Mouse (Mus musculus) MN1 (cell line): ENCODE results near the gene Ripor1.

ENCODE experiments used
- DNase-seq: peaks from one replicate; pipeline ENCODE4 v3.0.0-alpha.2; 2016; ENCODE audit warnings: low spot score

Gene Ripor1

GRCm38 (mm10) chr8:105629337-105629736, 24.3 kb downstream of the Ripor1 start:
- DNase-seq, result no peak

GRCm38 (mm10) chr8:105634771-105635458, 29.9 kb downstream of the Ripor1 start:
- no peak for DNase-seq

DNA sequence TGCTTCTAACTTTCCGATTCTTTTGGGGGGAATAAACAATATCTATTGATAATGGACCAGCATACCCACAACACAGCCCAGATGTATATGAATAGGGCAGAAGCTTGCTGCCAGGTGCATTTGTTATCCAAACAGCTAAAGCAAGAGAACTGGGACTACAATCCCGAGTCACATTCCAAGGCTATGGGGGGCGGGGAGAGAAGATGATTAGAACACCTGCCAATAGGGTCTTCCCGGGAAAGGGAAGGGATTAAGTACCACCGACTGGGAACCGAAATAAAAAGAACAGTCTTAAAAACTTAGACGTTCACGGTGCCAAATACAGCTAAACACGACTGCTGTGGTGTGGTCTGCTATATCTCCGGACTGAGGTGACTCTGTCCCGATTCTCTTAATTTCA, 30.4 kb downstream of the Ripor1 start:
- no peak for DNase-seq

DNA sequence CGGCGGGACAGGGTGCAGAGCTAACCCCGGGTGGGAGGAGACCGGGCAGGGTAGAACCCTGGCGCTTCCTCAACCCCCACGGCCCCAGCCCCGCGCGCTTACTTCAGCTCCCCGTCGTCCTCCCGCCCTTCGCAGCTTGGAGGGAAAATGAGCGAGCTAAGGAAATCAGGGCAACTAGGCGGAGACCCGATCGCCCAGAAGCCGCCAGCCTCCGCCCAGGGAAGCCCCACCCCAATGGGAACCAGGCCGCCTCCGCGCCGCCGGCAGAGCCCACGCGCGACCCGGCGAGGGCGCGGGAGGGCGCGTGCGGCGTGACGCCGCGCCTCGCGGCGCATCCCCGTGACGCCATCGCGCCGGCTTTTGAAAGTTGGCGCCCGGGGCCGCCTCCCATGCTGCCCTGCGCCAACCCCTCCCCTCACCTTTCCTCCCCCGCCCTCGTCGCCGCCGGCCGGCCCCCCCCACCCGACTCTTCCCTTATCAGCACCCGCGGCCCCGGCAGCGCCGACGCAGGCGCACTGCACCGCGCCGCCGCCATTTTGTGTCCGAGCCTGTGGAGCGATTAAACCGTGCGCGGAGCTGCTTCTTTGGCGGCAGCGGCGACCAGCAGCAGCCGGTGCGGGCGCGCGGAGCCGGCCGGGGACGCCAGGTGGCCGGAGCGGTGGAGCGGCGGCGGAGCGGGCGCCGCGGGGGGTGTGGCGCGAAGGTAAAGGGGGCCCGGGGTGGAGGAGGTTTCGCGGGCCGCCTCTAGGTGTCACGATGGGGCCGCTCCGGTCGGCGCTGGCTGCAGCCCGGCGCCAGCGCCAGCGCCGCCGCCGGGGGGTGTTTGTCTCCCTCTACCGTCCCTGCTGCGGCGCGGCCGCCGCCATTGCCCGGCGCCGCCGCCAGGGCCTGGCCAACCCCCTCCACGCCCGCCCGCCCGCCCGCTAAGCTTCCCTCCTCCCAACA, 31.2 kb downstream of the Ripor1 start, which contains the start of gene Ctcf:
Gene Ctcf, plus strand, starts transcription at position 551 of the 945 bp plus-strand sequence.
- peak; percentile 94 for DNase-seq

DNA sequence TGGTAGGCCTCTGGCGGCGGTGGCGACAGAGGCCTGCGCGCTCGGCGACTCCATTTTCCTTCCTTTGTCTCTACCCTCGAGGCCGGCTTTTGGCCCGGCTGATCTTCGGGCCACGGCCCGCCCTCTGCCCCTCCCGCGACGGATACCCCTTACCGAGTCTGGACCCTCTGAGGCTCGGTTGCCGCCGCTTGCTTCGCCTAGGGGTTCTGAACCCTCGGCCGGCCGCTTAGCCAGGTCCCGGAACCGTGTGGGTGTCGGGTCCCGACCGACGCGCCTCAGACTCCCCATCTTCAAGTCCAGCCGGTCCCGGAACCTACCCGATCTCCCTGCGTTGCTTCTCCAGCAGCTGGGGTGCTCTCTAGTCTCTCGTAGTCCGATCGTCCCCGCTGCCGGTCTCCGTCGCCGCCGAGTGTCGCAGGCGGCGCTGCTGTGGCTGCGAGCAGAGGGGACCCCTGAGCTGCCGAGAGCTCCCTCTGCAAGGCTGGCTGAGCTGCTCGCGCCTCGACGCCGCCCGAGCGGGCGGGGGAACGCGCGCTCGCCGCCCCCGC, 32.0 kb downstream of the Ripor1 start, which contains the start of gene Agrp:
Gene Agrp, minus strand, starts transcription at position 431 of the 548 bp plus-strand sequence.
- DNase-seq, result peak; percentile 64

DNA sequence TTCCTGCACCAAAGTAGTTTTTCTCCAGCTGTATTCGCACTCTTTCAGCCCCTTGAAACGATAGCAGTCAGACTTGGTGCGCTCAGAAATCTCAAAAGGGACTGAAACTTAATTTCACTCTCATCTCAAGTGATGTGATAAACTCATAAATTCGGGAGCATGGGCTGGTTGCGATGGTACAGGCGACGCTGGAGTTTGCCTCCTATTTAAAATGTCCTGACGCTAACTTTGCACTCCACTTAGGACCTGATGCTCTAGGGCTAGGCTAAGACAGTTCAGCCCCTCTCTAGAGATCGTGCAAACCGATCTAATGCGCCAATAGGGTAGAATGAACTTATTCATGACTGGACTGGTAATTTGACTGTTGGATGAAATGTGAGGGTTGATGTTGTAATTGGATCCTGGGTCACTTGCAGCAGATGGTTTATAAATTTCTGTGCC, 32.6 kb downstream of the Ripor1 start:
- peak; percentile 61 for DNase-seq

DNA sequence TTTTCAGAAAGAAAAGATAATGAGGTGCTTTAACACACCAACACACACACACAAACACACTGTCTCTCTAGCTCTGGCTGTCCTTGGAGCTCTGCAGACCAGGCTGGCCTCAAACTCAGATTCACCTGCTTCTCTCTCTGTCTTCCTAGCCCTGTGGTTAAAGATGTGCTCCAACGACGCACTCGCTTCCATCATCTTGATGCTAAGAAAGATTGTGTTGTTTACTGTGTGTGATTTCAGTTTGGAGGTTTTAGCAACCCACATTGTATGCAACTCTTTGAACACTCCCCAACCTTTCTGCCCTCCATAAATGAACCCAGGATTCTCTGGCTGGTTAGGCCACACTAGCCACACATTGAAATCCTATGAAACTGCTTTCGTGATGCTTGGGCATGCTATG, 33.5 kb downstream of the Ripor1 start:
- DNase-seq, result no peak

- peak; percentile 38 for DNase-seq
Measured at GRCm38 (mm10) chr8:105639835-105640234, 34.8 kb downstream of the Ripor1 start.

DNA sequence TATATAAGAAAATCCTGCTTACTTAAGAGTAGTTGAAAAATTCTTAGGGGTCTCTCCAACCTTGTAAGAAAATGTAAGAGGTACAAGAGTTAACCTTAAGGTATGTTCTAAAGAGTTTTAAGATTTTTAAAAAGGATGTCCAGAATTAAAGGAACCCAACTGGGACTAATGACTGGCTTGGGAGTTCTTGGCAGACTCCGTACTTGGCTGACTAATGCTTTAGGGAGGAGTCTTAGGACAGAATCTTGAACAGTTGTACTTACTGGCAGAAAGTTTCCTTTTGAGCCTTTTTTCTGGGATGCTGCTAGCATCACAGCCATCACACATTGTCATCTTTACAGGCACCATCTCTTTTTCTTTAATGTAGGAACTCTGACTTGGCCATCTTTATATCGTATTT, 35.5 kb downstream of the Ripor1 start:
- DNase-seq, result no peak

- DNase-seq, result no peak
Measured at GRCm38 (mm10) chr8:105645205-105645604, 40.1 kb downstream of the Ripor1 start.

- DNase-seq, result no peak
Measured at GRCm38 (mm10) chr8:105648929-105649328, 43.9 kb downstream of the Ripor1 start.

GRCm38 (mm10) chr8:105657641-105658040, 52.6 kb downstream of the Ripor1 start:
- no peak for DNase-seq

GRCm38 (mm10) chr8:105661167-105661566, 56.1 kb downstream of the Ripor1 start:
- no peak for DNase-seq
